Mouse (Mus musculus): Measurements from ENCODE around the gene Rassf4. TPM values are rescaled to one million over a fixed set of nuclear protein-coding genes. Genes with fewer than 3 reads are reported as not detected.
A peak's percentile ranks its signal among the peaks of the same experiment; 100 is the strongest.

The Rassf4 gene
- 41.2 and 42.6 TPM in 2 replicates for polyA plus RNA-seq (2014; fragmentation: Nextera tagmentation; extraction: Ambion mirVana)

DNA sequence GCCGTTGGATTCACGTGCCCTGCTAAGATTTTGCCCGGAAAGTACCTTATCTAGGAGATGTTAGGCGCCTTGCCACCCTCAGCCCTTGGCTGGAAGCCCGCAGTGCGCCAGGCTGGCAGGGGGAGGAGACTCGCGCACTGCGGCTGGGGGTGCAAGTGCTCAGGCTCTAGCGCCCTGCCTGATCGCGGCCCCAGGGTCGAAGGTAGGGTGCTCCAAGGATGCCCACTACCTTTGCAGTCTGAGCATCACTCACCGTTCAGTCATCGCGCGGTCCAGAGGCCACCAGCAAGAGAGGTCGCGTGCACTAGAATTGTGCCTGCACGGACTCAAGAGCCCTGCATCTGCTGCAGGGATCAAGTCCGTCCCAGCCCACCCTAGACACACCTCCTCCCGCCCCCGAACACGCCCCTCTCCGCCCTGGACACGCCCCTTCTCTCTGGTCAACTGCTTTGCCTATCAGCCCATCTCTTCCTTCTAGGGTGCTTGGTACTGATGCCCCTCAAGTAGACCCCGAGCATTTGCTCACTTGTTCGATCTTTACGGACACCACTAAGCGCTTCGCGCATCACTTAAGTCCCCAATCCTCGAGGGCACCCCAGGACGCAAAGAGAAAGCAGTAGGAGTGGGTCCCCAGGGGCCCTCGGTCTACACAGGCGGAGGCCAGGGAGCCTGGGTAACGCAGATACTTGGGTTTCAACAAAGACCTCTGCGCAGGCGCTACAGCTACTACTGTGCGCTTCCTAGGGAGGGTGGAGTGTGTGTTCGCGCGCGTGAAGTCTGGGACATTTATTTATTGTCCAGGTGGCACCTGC is at the start of gene Rassf4:
Rassf4 (minus strand) TSS at position 482 of the 812 bp plus-strand sequence.
- Histone ChIP-seq H3K9me3 (ENCODE audit: control insufficient read depth, low read length) (no peaks in the 10 kb centered on the region), H3K4me2 (peak within 1 kb of the TSS; percentile 63), H3K27me3 (ENCODE audit: control insufficient read depth, insufficient read depth, low read length) (no peaks in the 10 kb centered on the region; the same call in 1 of the 2 replicates), H3K9ac (ENCODE audit: low read length) (peak within 1 kb of the TSS; percentile 60), H3K4me1 (ENCODE audit: control insufficient read depth, insufficient read depth, low read length) (peaks cover 31% of the 10 kb centered on the region), H3K36me3 (ENCODE audit: control insufficient read depth, insufficient read depth, low read length) (no peaks in the 10 kb centered on the region), H3K27ac (ENCODE audit: low read depth, low read length) (no peak within 1 kb of the TSS), H3K4me3 (ENCODE audit: low read depth, low read length) (peak within 1 kb of the TSS; percentile 44)
- under 1% methylated on average over 44 of the region's 44 CpGs for WGBS
- peak; percentile 100 for DNase-seq (ENCODE audit: low spot score, missing footprints)
- ATAC-seq (ENCODE audit: low FRiP score): peak; percentile 91

DNA sequence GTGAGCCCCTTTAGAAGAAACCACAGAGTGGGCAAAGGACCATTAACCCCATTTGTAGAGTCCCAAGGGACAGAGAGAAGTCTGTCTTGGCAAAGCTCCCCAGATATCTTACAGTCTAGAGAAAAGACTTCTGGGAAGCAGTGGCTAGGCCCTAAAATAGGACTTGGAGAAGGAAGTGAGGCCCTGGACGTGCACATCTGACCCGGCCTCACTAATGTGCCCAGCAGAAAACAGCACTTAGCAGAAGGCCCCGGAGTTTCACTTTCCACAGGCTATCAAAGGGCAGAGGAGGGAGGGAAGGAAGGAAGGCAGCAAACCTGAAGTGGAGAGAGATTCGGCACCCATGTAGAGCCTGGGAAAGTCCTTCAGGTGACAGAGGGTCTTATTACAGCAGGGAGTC is 45.2 kb upstream of the Rassf4 start:
- no peak for ATAC-seq (ENCODE audit: low FRiP score)
- Histone ChIP-seq H3K27ac (ENCODE audit: low read depth, low read length) (no peak overlapping the region), H3K36me3 (ENCODE audit: control insufficient read depth, insufficient read depth, low read length) (no peaks in the 10 kb centered on the region), H3K4me2 (no peak overlapping the region), H3K9ac (ENCODE audit: low read length) (no peak overlapping the region), H3K27me3 (ENCODE audit: control insufficient read depth, insufficient read depth, low read length) (no peaks in the 10 kb centered on the region), H3K9me3 (ENCODE audit: control insufficient read depth, low read length) (no peaks in the 10 kb centered on the region), H3K4me1 (ENCODE audit: control insufficient read depth, insufficient read depth, low read length) (no peaks in the 10 kb centered on the region), H3K4me3 (ENCODE audit: low read depth, low read length) (no peak overlapping the region)
- DNase-seq (ENCODE audit: low spot score, missing footprints): no peak
- WGBS: 87% methylated on average over 4 of the region's 4 CpGs

DNA sequence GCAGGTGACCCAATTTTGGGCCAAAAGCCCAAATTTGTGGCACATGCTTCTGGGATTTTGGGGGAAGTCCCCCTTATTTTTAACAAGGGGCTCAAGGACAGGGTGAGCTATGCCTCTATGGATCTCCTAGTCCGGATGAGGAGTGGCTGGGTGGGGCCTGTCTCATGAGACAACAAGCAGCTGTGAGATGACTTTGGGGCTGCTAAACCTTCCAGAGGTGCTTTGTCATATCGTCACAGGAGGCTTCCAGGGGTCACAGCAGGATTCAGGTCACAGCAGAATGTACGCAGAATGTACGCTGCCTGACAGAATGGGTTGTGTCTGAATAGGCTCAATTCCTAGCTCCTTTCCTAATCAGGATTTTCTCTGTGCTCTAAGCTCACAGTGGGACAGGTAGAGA is 44.6 kb upstream of the Rassf4 start:
- Histone ChIP-seq H3K27ac (ENCODE audit: low read depth, low read length) (no peak overlapping the region), H3K4me3 (ENCODE audit: low read depth, low read length) (no peak overlapping the region), H3K4me2 (no peak overlapping the region), H3K27me3 (ENCODE audit: control insufficient read depth, insufficient read depth, low read length) (no peaks in the 10 kb centered on the region), H3K9ac (ENCODE audit: low read length) (no peak overlapping the region), H3K36me3 (ENCODE audit: control insufficient read depth, insufficient read depth, low read length) (no peaks in the 10 kb centered on the region), H3K9me3 (ENCODE audit: control insufficient read depth, low read length) (no peaks in the 10 kb centered on the region), H3K4me1 (ENCODE audit: control insufficient read depth, insufficient read depth, low read length) (no peaks in the 10 kb centered on the region)
- ATAC-seq (ENCODE audit: low FRiP score): no peak
- no peak for DNase-seq (ENCODE audit: low spot score, missing footprints)
- 78% methylated on average over 4 of the region's 4 CpGs for WGBS

DNA sequence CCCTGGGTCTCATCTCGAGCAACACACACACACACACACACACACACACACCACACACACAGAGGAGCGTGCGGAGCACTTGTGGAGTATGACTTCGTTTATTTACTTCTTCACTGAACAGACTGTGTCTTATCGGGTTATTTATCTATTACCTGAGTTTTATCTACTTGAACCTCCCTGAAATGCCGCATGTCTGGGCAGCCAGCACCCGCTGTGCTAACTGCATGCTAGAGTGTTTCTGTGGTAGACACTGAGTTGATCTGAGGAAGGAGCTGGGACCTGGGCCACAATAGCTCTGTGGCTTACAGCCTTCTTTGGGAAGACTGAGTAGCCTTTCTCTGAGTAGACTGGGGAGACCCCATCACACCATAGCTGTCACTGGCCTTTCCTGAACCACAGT is 44.1 kb upstream of the Rassf4 start:
- Histone ChIP-seq H3K4me1 (ENCODE audit: control insufficient read depth, insufficient read depth, low read length) (no peaks in the 10 kb centered on the region), H3K27me3 (ENCODE audit: control insufficient read depth, insufficient read depth, low read length) (no peaks in the 10 kb centered on the region), H3K4me2 (no peak overlapping the region), H3K9me3 (ENCODE audit: control insufficient read depth, low read length) (no peaks in the 10 kb centered on the region), H3K4me3 (ENCODE audit: low read depth, low read length) (no peak overlapping the region), H3K27ac (ENCODE audit: low read depth, low read length) (no peak overlapping the region), H3K9ac (ENCODE audit: low read length) (no peak overlapping the region), H3K36me3 (ENCODE audit: control insufficient read depth, insufficient read depth, low read length) (no peaks in the 10 kb centered on the region)
- ATAC-seq (ENCODE audit: low FRiP score) (no peak), DNase-seq (ENCODE audit: low spot score, missing footprints) (no peak)
- 91% methylated on average over 7 of the region's 7 CpGs for WGBS

DNA sequence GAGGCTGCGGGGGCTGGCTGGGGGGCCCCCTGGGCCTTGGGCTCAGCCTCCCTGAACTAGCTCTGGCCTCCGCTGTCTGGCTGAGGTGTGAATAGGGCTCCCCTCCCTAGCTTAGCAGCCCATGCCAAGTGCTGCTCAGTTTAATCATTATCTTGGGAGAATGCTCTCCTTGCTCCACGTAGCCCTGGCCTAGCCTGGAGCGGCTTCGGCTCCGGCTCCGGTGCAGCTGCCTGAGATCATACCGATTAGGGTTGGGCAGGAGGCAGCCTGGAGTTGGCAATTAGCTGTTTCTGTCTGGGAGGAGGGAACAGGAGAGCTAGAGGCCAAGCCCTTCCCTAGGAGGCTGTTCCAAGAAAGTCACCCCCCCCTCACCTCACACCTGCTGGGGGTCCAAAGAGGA is 42.9 kb upstream of the Rassf4 start, which contains the start of gene Tmem72:
Tmem72 (minus strand) TSS at position 248 of the 400 bp plus-strand sequence.
- H3K9ac ChIP-seq (ENCODE audit: low read length): no peak within 1 kb of the TSS
- no peaks in the 10 kb centered on the region for H3K36me3 ChIP-seq (ENCODE audit: control insufficient read depth, insufficient read depth, low read length)
- H3K27ac ChIP-seq (ENCODE audit: low read depth, low read length): no peak within 1 kb of the TSS
- H3K4me2 ChIP-seq: no peak within 1 kb of the TSS
- ATAC-seq (ENCODE audit: low FRiP score): no peak
- H3K4me3 ChIP-seq (ENCODE audit: low read depth, low read length): no peak within 1 kb of the TSS
- H3K9me3 ChIP-seq (ENCODE audit: control insufficient read depth, low read length): no peaks in the 10 kb centered on the region
- 85% methylated on average over 8 of the region's 8 CpGs for WGBS
- H3K27me3 ChIP-seq (ENCODE audit: control insufficient read depth, insufficient read depth, low read length): no peaks in the 10 kb centered on the region
- DNase-seq (ENCODE audit: low spot score, missing footprints): no peak
- no peaks in the 10 kb centered on the region for H3K4me1 ChIP-seq (ENCODE audit: control insufficient read depth, insufficient read depth, low read length)

DNA sequence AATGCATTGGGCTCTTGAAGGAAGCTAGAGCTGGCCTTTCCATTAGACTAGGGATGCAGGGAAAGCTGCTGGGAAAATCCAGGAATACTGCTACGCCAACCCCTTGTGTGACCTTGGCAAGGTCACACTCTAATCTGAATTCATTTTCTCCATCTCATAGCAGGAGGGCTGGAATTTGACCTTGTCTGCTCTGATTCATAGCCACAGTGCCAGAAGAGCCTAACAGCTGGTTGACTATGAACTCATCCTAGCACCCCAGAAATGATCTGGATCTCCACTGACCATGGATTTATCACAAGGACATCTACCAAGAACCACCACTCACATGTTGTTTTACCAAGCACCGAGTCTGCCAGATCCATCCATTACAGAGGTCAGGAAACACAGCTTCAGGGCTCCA is 41.4 kb upstream of the Rassf4 start:
- Histone ChIP-seq H3K4me2 (no peak overlapping the region), H3K36me3 (ENCODE audit: control insufficient read depth, insufficient read depth, low read length) (no peaks in the 10 kb centered on the region), H3K4me1 (ENCODE audit: control insufficient read depth, insufficient read depth, low read length) (no peaks in the 10 kb centered on the region), H3K4me3 (ENCODE audit: low read depth, low read length) (no peak overlapping the region), H3K27me3 (ENCODE audit: control insufficient read depth, insufficient read depth, low read length) (no peaks in the 10 kb centered on the region), H3K9me3 (ENCODE audit: control insufficient read depth, low read length) (no peaks in the 10 kb centered on the region), H3K27ac (ENCODE audit: low read depth, low read length) (no peak overlapping the region), H3K9ac (ENCODE audit: low read length) (no peak overlapping the region)
- 80% methylated on average over 2 of the region's 2 CpGs for WGBS
- ATAC-seq (ENCODE audit: low FRiP score): no peak
- DNase-seq (ENCODE audit: low spot score, missing footprints): no peak

DNA sequence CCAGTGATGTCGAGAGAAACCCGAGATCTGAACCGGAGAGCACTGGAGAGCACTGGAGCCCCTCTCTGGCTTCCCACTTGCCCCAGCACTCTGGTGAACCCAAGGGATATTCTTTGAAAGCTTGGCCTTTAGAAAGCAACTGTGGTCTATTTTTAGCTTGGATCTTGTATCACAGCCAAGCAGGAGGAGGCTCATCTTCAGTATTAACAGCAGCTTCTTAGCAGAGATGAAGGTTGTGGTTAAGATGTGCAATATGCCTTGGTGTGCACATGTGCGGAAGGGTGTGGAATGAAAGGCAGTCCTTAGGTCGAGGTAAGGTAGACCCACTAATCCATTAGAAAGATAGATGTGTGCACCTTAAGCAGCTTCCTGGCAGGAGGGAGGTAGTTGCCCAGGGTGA is 40.8 kb upstream of the Rassf4 start:
- H3K9me3 ChIP-seq (ENCODE audit: control insufficient read depth, low read length): no peaks in the 10 kb centered on the region
- no peaks in the 10 kb centered on the region for H3K27me3 ChIP-seq (ENCODE audit: control insufficient read depth, insufficient read depth, low read length)
- no peaks in the 10 kb centered on the region for H3K4me1 ChIP-seq (ENCODE audit: control insufficient read depth, insufficient read depth, low read length)
- 87% methylated on average over 5 of the region's 5 CpGs for WGBS
- no peak for ATAC-seq (ENCODE audit: low FRiP score)
- no peak overlapping the region for H3K4me3 ChIP-seq (ENCODE audit: low read depth, low read length)
- no peak overlapping the region for H3K4me2 ChIP-seq
- DNase-seq (ENCODE audit: low spot score, missing footprints): no peak
- no peaks in the 10 kb centered on the region for H3K36me3 ChIP-seq (ENCODE audit: control insufficient read depth, insufficient read depth, low read length)
- H3K9ac ChIP-seq (ENCODE audit: low read length): no peak overlapping the region
- H3K27ac ChIP-seq (ENCODE audit: low read depth, low read length): no peak overlapping the region

DNA sequence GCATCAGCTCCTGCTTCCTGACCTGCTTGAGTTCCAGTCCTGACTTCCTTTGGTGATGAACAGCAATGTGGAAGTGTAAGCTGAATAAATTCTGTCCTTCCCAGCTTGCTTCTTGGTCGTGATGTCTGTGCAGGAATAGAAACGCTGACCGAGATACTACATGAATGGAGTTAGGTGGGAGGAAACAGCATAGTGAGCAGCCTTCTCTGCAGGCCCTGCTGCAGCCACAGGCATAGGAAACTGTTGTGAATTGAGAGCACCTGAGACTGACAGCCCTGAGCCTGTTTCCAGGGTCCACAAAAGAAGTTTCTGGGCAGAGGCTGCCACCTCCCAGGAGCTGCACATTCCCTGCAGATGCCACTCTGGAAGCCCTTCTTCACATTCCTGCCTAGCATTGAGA is 40.2 kb upstream of the Rassf4 start:
- Histone ChIP-seq H3K4me1 (ENCODE audit: control insufficient read depth, insufficient read depth, low read length) (no peaks in the 10 kb centered on the region), H3K27me3 (ENCODE audit: control insufficient read depth, insufficient read depth, low read length) (no peaks in the 10 kb centered on the region), H3K36me3 (ENCODE audit: control insufficient read depth, insufficient read depth, low read length) (no peaks in the 10 kb centered on the region), H3K27ac (ENCODE audit: low read depth, low read length) (no peak overlapping the region), H3K4me3 (ENCODE audit: low read depth, low read length) (no peak overlapping the region), H3K9ac (ENCODE audit: low read length) (no peak overlapping the region), H3K9me3 (ENCODE audit: control insufficient read depth, low read length) (no peaks in the 10 kb centered on the region), H3K4me2 (no peak overlapping the region)
- ATAC-seq (ENCODE audit: low FRiP score): no peak
- DNase-seq (ENCODE audit: low spot score, missing footprints): no peak
- 86% methylated on average over 3 of the region's 3 CpGs for WGBS

DNA sequence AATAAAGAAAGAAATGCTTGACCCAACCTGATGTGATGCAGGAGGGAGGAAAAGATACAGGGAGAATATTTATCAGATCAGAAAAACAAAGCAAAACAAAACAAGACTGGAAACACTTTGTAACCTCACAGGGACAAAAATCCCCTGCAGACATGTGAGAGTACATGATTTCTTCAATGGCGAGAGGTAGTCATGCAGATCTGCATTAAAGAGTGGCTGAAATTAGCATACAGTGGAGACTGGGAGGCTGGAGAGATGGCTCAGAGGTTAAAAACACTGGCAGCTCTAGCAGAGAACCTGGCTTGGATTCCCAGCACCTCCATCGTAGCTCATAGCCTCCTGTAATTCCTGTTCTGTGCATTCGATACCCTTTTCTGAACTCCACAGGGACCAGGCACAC is 38.8 kb upstream of the Rassf4 start:
- ATAC-seq (ENCODE audit: low FRiP score) (no peak), DNase-seq (ENCODE audit: low spot score, missing footprints) (no peak)
- Histone ChIP-seq H3K4me3 (ENCODE audit: low read depth, low read length) (no peak overlapping the region), H3K9ac (ENCODE audit: low read length) (no peak overlapping the region), H3K4me1 (ENCODE audit: control insufficient read depth, insufficient read depth, low read length) (no peaks in the 10 kb centered on the region), H3K4me2 (no peak overlapping the region), H3K27ac (ENCODE audit: low read depth, low read length) (no peak overlapping the region), H3K27me3 (ENCODE audit: control insufficient read depth, insufficient read depth, low read length) (no peaks in the 10 kb centered on the region), H3K9me3 (ENCODE audit: control insufficient read depth, low read length) (no peaks in the 10 kb centered on the region), H3K36me3 (ENCODE audit: control insufficient read depth, insufficient read depth, low read length) (no peaks in the 10 kb centered on the region)
- WGBS: 90% methylated on average over 3 of the region's 3 CpGs
